Mouse (Mus musculus) olfactory bulb, adult 2 months (tissue): Measurements from ENCODE around the gene Gm10392.

Experiments used
- CTCF ChIP-seq: fragments of 200-500 bp; IDR thresholded peaks from 2 replicates; pipeline ENCODE4 v1.5.1; 2012; ENCODE audit warnings: low read depth, mild to moderate bottlenecking, low read length, moderate library complexity; ENCODE audit not compliant: insufficient read depth
- POLR2A ChIP-seq: fragments of 200-500 bp; IDR thresholded peaks from 2 replicates; pipeline ENCODE4 v1.6.1; 2012; ENCODE audit warnings: mild to moderate bottlenecking, low read depth, low read length, moderate library complexity; ENCODE audit not compliant: insufficient read depth

- TF ChIP-seq POLR2A: no peak
- no peak for TF ChIP-seq CTCF
Observed at GRCm38 (mm10) chr11:77494344-77494676, 24.7 kb downstream of the Gm10392 start.
